Comparison of ENCODE assay signal across 12 mouse cellular contexts in the genomic region with DNA sequence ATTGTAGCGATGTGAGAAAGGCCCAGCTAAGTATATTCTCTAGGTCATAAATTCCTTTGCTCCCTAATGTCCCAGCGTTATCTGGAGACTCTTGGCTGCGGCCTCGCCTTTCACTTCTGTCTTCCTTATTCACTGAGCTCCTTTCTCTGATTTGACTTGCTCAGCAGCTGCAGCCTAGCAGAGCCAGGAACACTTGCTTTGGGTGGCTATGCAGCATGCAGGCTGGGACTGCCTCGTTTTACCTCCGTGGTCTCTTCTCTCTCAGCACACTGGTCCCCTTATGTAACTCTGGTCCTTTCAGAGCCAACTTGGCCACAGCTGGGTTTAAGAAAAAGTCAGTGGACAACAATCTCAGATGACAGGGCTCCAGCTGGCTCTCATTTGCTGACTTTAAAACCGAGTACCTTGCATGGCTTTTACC.
DNase-seq lines count a peak whose midpoint lies in the region; ATAC-seq lines count a peak whose summit lies in the region.
"Had no signal": no experiment of that assay in that cellular context is flagged by ENCODE, and none has a peak within 500 bp of the region (broad histone marks: within the 10 kb centered on the region; RNA-seq: fewer than 3 reads in every experiment).

No protein-coding gene starts in this region.

- H3K36me3 ChIP-seq in hindbrain, embryonic 16.5 days (ENCODE audit: control insufficient read depth, insufficient read depth, low read length) = no peaks in the 10 kb centered on the region
- H3K36me3 ChIP-seq in hindbrain, embryonic 11.5 days (ENCODE audit: control insufficient read depth, insufficient read depth, low read length) = no peaks in the 10 kb centered on the region
- no peaks in the 10 kb centered on the region for H3K36me3 ChIP-seq in lung, embryonic 16.5 days (ENCODE audit: control insufficient read depth, insufficient read depth, low read length)
- no peaks in the 10 kb centered on the region for H3K36me3 ChIP-seq in hindbrain, embryonic 10.5 days
- H3K36me3 ChIP-seq: neural tube, embryonic 13.5 days had no signal

- no peaks in the 10 kb centered on the region for H3K27me3 ChIP-seq in hindbrain, embryonic 16.5 days (replicated peaks; ENCODE audit: control insufficient read depth, insufficient read depth, low read length)
- no peaks in the 10 kb centered on the region for H3K27me3 ChIP-seq in hindbrain, embryonic 11.5 days (ENCODE audit: control insufficient read depth, insufficient read depth, low read length)
- H3K27me3 ChIP-seq in lung, embryonic 16.5 days (ENCODE audit: control insufficient read depth, insufficient read depth, low read depth, low read length) = no peaks in the 10 kb centered on the region
- no peaks in the 10 kb centered on the region for H3K27me3 ChIP-seq in hindbrain, embryonic 10.5 days (ENCODE audit: insufficient read depth, poor library complexity, severe bottlenecking)
- H3K27me3 ChIP-seq: neural tube, embryonic 13.5 days had no signal

- no peaks in the 10 kb centered on the region for H3K4me1 ChIP-seq in hindbrain, embryonic 16.5 days (ENCODE audit: control insufficient read depth, insufficient read depth, low read depth, low read length)
- H3K4me1 ChIP-seq in hindbrain, embryonic 11.5 days (replicated peaks; ENCODE audit: control insufficient read depth, insufficient read depth, low read length) = no peaks in the 10 kb centered on the region
- 0 out of 2 replicates have a peak, but pooled peaks cover 3% of the 10 kb centered on the region for H3K4me1 ChIP-seq in lung, embryonic 16.5 days (replicated peaks; ENCODE audit: control insufficient read depth, insufficient read depth, low read length)
- no peaks in the 10 kb centered on the region for H3K4me1 ChIP-seq in hindbrain, embryonic 10.5 days (replicated peaks)

- peak; percentile 27; the same call in 1 of the 2 replicates for ATAC-seq in hindbrain, embryonic 16.5 days
- no peak for ATAC-seq in hindbrain, embryonic 11.5 days (ENCODE audit: low FRiP score)
- ATAC-seq in lung, embryonic 16.5 days (ENCODE audit: low read depth) = peak; percentile 52
- no peak for ATAC-seq in inflammation-experienced regulatory T-cells, adult 6 months
- ATAC-seq: activated CD4-positive, CD25-positive, alpha-beta regulatory T cell, adult 4 months had no signal

- H3K9me3 ChIP-seq in hindbrain, embryonic 16.5 days (ENCODE audit: control insufficient read depth, low read length) = no peaks in the 10 kb centered on the region
- no peaks in the 10 kb centered on the region for H3K9me3 ChIP-seq in hindbrain, embryonic 11.5 days (ENCODE audit: control insufficient read depth, low read length)
- H3K9me3 ChIP-seq in lung, embryonic 16.5 days (ENCODE audit: control insufficient read depth, low read length) = no peaks in the 10 kb centered on the region
- H3K9me3 ChIP-seq in hindbrain, embryonic 10.5 days = no peaks in the 10 kb centered on the region
- H3K9me3 ChIP-seq: neural tube, embryonic 13.5 days had no signal

- no peak overlapping the region for H3K4me2 ChIP-seq in hindbrain, embryonic 16.5 days (ENCODE audit: low read length)
- H3K4me2 ChIP-seq in hindbrain, embryonic 11.5 days (replicated peaks; ENCODE audit: low read depth, low read length) = no peak overlapping the region
- no peak overlapping the region for H3K4me2 ChIP-seq in lung, embryonic 16.5 days (ENCODE audit: low read depth, low read length)
- H3K4me2 ChIP-seq: neural tube, embryonic 13.5 days had no signal

- 55% methylated on average over 7 of the region's 7 CpGs for WGBS in hindbrain, embryonic 16.5 days
- 76% methylated on average over 7 of the region's 7 CpGs for WGBS in hindbrain, embryonic 11.5 days
- WGBS in lung, embryonic 16.5 days = 43% methylated on average over 7 of the region's 7 CpGs
- 69% methylated on average over 7 of the region's 7 CpGs for WGBS in hindbrain, embryonic 10.5 days

- H3K27ac ChIP-seq in hindbrain, embryonic 16.5 days (ENCODE audit: low read depth, low read length) = no peak overlapping the region
- H3K27ac ChIP-seq in hindbrain, embryonic 11.5 days (ENCODE audit: low read depth, low read length) = no peak overlapping the region
- no peak overlapping the region for H3K27ac ChIP-seq in lung, embryonic 16.5 days (ENCODE audit: low read length)
- no peak overlapping the region for H3K27ac ChIP-seq in hindbrain, embryonic 10.5 days
- H3K27ac ChIP-seq: macrophage; neural tube, embryonic 13.5 days had no signal

- H3K9ac ChIP-seq in hindbrain, embryonic 16.5 days (ENCODE audit: low read depth, low read length) = no peak overlapping the region
- no peak overlapping the region for H3K9ac ChIP-seq in hindbrain, embryonic 11.5 days (ENCODE audit: low read depth, low read length)
- H3K9ac ChIP-seq in lung, embryonic 16.5 days (ENCODE audit: low read length) = no peak overlapping the region
- H3K9ac ChIP-seq: neural tube, embryonic 13.5 days had no signal

- H3K4me3 ChIP-seq in hindbrain, embryonic 16.5 days (ENCODE audit: low read length) = no peak overlapping the region
- no peak overlapping the region for H3K4me3 ChIP-seq in hindbrain, embryonic 11.5 days (ENCODE audit: low read depth, low read length)
- no peak overlapping the region for H3K4me3 ChIP-seq in lung, embryonic 16.5 days (ENCODE audit: low read length)
- no peak overlapping the region for H3K4me3 ChIP-seq in hindbrain, embryonic 10.5 days
- H3K4me3 ChIP-seq: neural tube, embryonic 13.5 days had no signal

- DNase-seq in hindbrain, embryonic 11.5 days (ENCODE audit: low spot score) = no peak
- DNase-seq in adipocyte (ENCODE audit: low spot score) = peak; percentile 7
- peak; percentile 45 for DNase-seq in gastrocnemius, adult 18-20 months (ENCODE audit: low spot score)
- no peak for DNase-seq in spleen, postnatal 36 days (ENCODE audit: low spot score in 2 of 2)
- DNase-seq in hindbrain, embryonic 10.5 days (ENCODE audit: low spot score) = no peak
- DNase-seq: cerebellum, adult 9-10 months had no signal

Comparison
In these comparisons a context has a peak if more than half of its experiments do, and no peak if none do; other contexts are left out.
1. ATAC-seq: peak in hindbrain, embryonic 16.5 days (single experiment) and lung, embryonic 16.5 days (single experiment); none in hindbrain, embryonic 11.5 days (single experiment) and inflammation-experienced regulatory T-cells, adult 6 months (single experiment).
2. DNase-seq: peak in adipocyte (single experiment) and gastrocnemius, adult 18-20 months (single experiment); none in hindbrain, embryonic 11.5 days (single experiment), spleen, postnatal 36 days (0 of 2) and hindbrain, embryonic 10.5 days (single experiment).